Mouse (Mus musculus): Measurements from ENCODE around the gene Uspl1. TPM values are rescaled to one million over a fixed set of nuclear protein-coding genes. Genes with fewer than 3 reads are reported as not detected.

The Uspl1 gene
- polyA plus RNA-seq, 2 experiments = 27.2 to 44.8 TPM

GRCm38 (mm10) chr5:149178095-149178494 lies 6.1 kb upstream of the Uspl1 start:
- Histone ChIP-seq H3K9ac (ENCODE audit: low read depth, low read length, severe bottlenecking) (no peak overlapping the region), H3K4me3 (replicated peaks; ENCODE audit: low read length) (no peak overlapping the region), H3K4me1 (ENCODE audit: control insufficient read depth, insufficient read depth, low read length) (peaks cover 5% of the 10 kb centered on the region; the same call in 1 of the 2 replicates), H3K9me3 (ENCODE audit: control insufficient read depth, low read length) (no peaks in the 10 kb centered on the region), H3K27ac (replicated peaks; ENCODE audit: low read depth, low read length) (no peak overlapping the region), H3K36me3 (ENCODE audit: control insufficient read depth, insufficient read depth, low read length) (no peaks in the 10 kb centered on the region), H3K4me2 (replicated peaks; ENCODE audit: low read depth, low read length, severe bottlenecking) (no peak overlapping the region), H3K27me3 (ENCODE audit: control insufficient read depth, insufficient read depth, low read length) (no peaks in the 10 kb centered on the region)
- no peak for TF ChIP-seq POLR2A (IDR thresholded peaks at IDR 0.05; ENCODE audit: borderline replicate concordance, extremely low read depth, insufficient read depth, insufficient read length)
- 75% methylated on average over 5 of the region's 5 CpGs for WGBS
- no peak for DNase-seq (ENCODE audit: low spot score)
- no peak for ATAC-seq (ENCODE audit: low FRiP score, low read depth)

- DNase-seq (ENCODE audit: low spot score) (no peak), ATAC-seq (ENCODE audit: low FRiP score, low read depth) (no peak)
- WGBS = 65% methylated on average over 3 of the region's 3 CpGs
- H3K27ac ChIP-seq (replicated peaks; ENCODE audit: low read depth, low read length) = no peak overlapping the region
- no peaks in the 10 kb centered on the region for H3K9me3 ChIP-seq (ENCODE audit: control insufficient read depth, low read length)
- H3K36me3 ChIP-seq (ENCODE audit: control insufficient read depth, insufficient read depth, low read length) = no peaks in the 10 kb centered on the region
- no peak overlapping the region for H3K4me3 ChIP-seq (replicated peaks; ENCODE audit: low read length)
- no peak overlapping the region for H3K9ac ChIP-seq (ENCODE audit: low read depth, low read length, severe bottlenecking)
- H3K4me2 ChIP-seq (replicated peaks; ENCODE audit: low read depth, low read length, severe bottlenecking) = no peak overlapping the region
- no peak for TF ChIP-seq POLR2A (IDR thresholded peaks at IDR 0.05; ENCODE audit: borderline replicate concordance, extremely low read depth, insufficient read depth, insufficient read length)
- H3K27me3 ChIP-seq (ENCODE audit: control insufficient read depth, insufficient read depth, low read length) = no peaks in the 10 kb centered on the region
- H3K4me1 ChIP-seq (ENCODE audit: control insufficient read depth, insufficient read depth, low read length) = peaks cover 5% of the 10 kb centered on the region; the same call in 1 of the 2 replicates
These were observed 4.3 kb upstream of the Uspl1 start for GRCm38 (mm10) chr5:149179826-149180225.

- no peak overlapping the region for H3K9ac ChIP-seq (ENCODE audit: low read depth, low read length, severe bottlenecking)
- no peaks in the 10 kb centered on the region for H3K9me3 ChIP-seq (ENCODE audit: control insufficient read depth, low read length)
- H3K27me3 ChIP-seq (ENCODE audit: control insufficient read depth, insufficient read depth, low read length) = no peaks in the 10 kb centered on the region
- 71% methylated on average over 5 of the region's 5 CpGs for WGBS
- H3K36me3 ChIP-seq (ENCODE audit: control insufficient read depth, insufficient read depth, low read length) = no peaks in the 10 kb centered on the region
- no peak overlapping the region for H3K27ac ChIP-seq (replicated peaks; ENCODE audit: low read depth, low read length)
- no peak for TF ChIP-seq POLR2A (IDR thresholded peaks at IDR 0.05; ENCODE audit: borderline replicate concordance, extremely low read depth, insufficient read depth, insufficient read length)
- ATAC-seq (ENCODE audit: low FRiP score, low read depth) = no peak
- H3K4me1 ChIP-seq (ENCODE audit: control insufficient read depth, insufficient read depth, low read length) = peaks cover 13% of the 10 kb centered on the region
- no peak for DNase-seq (ENCODE audit: low spot score)
- H3K4me2 ChIP-seq (replicated peaks; ENCODE audit: low read depth, low read length, severe bottlenecking) = no peak overlapping the region
- no peak overlapping the region for H3K4me3 ChIP-seq (replicated peaks; ENCODE audit: low read length)
These were observed 1.8 kb upstream of the Uspl1 start for GRCm38 (mm10) chr5:149182186-149182870.

- H3K4me3 ChIP-seq (replicated peaks; ENCODE audit: low read length) = peak overlapping the region; percentile 64
- H3K36me3 ChIP-seq (ENCODE audit: control insufficient read depth, insufficient read depth, low read length) = peaks cover 3% of the 10 kb centered on the region; the same call in 1 of the 2 replicates
- H3K9ac ChIP-seq (ENCODE audit: low read depth, low read length, severe bottlenecking) = peak overlapping the region; percentile 90
- no peaks in the 10 kb centered on the region for H3K9me3 ChIP-seq (ENCODE audit: control insufficient read depth, low read length)
- ATAC-seq (ENCODE audit: low FRiP score, low read depth) (no peak), DNase-seq (ENCODE audit: low spot score) (no peak)
- H3K4me2 ChIP-seq (replicated peaks; ENCODE audit: low read depth, low read length, severe bottlenecking) = peak overlapping the region; percentile 69
- WGBS = 12% methylated on average over 1 of the region's 1 CpGs
- H3K4me1 ChIP-seq (ENCODE audit: control insufficient read depth, insufficient read depth, low read length) = peaks cover 13% of the 10 kb centered on the region
- no peaks in the 10 kb centered on the region for H3K27me3 ChIP-seq (ENCODE audit: control insufficient read depth, insufficient read depth, low read length)
- peak overlapping the region; percentile 98; the same call in 1 of the 2 replicates for H3K27ac ChIP-seq (replicated peaks; ENCODE audit: low read depth, low read length)
- TF ChIP-seq POLR2A (IDR thresholded peaks at IDR 0.05; ENCODE audit: borderline replicate concordance, extremely low read depth, insufficient read depth, insufficient read length) = no peak
These were observed 1.0 kb upstream of the Uspl1 start for GRCm38 (mm10) chr5:149183122-149183521.

- Histone ChIP-seq H3K4me1 (ENCODE audit: control insufficient read depth, insufficient read depth, low read length) (peaks cover 13% of the 10 kb centered on the region), H3K36me3 (ENCODE audit: control insufficient read depth, insufficient read depth, low read length) (peaks cover 5% of the 10 kb centered on the region), H3K27ac (replicated peaks; ENCODE audit: low read depth, low read length) (peak overlapping the region; percentile 98), H3K9ac (ENCODE audit: low read depth, low read length, severe bottlenecking) (peak overlapping the region; percentile 90), H3K4me3 (replicated peaks; ENCODE audit: low read length) (peak overlapping the region; percentile 64), H3K9me3 (ENCODE audit: control insufficient read depth, low read length) (no peaks in the 10 kb centered on the region), H3K27me3 (ENCODE audit: control insufficient read depth, insufficient read depth, low read length) (no peaks in the 10 kb centered on the region), H3K4me2 (replicated peaks; ENCODE audit: low read depth, low read length, severe bottlenecking) (peak overlapping the region; percentile 69)
- no peak for TF ChIP-seq POLR2A (IDR thresholded peaks at IDR 0.05; ENCODE audit: borderline replicate concordance, extremely low read depth, insufficient read depth, insufficient read length)
- DNase-seq (ENCODE audit: low spot score) = peak; percentile 62
- ATAC-seq (ENCODE audit: low FRiP score, low read depth) = peak; percentile 42
- 0% methylated on average over 13 of the region's 13 CpGs for WGBS
These were observed 438 bp upstream of the Uspl1 start for GRCm38 (mm10) chr5:149183721-149184103.

All from limb, embryonic 14.5 days (tissue).